Mouse (Mus musculus): ENCODE measurements around the gene Phactr1. TPM values are rescaled to one million over a fixed set of nuclear protein-coding genes. Genes with fewer than 3 reads are reported as not detected.

Gene Phactr1
- polyA plus RNA-seq, 1 experiment from 2014 or later = 32.4 TPM

- no peaks in the 10 kb centered on the region for H3K27me3 ChIP-seq (ENCODE audit: insufficient read depth, low read length)
- no peak overlapping the region for H3K9ac ChIP-seq (ENCODE audit: low read depth, low read length)
- TF ChIP-seq CTCF (IDR thresholded peaks at IDR 0.05; ENCODE audit: low read depth) = no peak
- DNase-seq (ENCODE audit: low spot score) (peak; percentile 35), ATAC-seq (replicated peaks; ENCODE audit: low FRiP score, low read depth) (0 out of 2 replicates have a peak, but pooled peaks have one; percentile 23)
- 35% methylated on average over 5 of the region's 5 CpGs for WGBS
- H3K4me1 ChIP-seq (replicated peaks; ENCODE audit: insufficient read depth, low read length) = peaks cover 16% of the 10 kb centered on the region
- H3K27ac ChIP-seq = peak overlapping the region; percentile 77
- H3K4me2 ChIP-seq (ENCODE audit: low read length) = no peak overlapping the region
- H3K36me3 ChIP-seq (ENCODE audit: insufficient read depth, low read length) = peaks cover 12% of the 10 kb centered on the region; the same call in 1 of the 2 replicates
- H3K9me3 ChIP-seq (replicated peaks; ENCODE audit: low read length) = no peaks in the 10 kb centered on the region
- H3K4me3 ChIP-seq (replicated peaks; ENCODE audit: low read depth, low read length) = no peak overlapping the region
Measured at GRCm38 (mm10) chr13:43158281-43158680, 477.9 kb downstream of the Phactr1 start.

DNA sequence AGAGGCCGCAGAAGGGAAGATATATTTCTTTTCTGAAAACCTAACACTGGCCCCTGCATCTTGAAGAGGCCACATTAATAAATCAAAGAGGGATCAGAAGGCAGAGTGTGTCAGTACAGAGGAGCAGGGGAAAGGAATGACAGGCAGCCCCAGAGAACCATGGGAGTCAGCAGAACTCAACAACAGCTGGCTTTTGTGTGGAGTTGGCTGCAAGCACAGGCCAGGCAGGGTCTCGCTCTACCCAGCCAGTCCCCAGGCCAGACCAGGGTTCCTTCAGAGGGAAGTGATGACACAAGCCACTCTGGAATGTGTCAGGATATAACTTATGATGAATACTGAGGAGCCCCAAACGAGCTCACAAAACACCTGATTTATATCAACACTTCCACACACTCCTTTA is 479.0 kb downstream of the Phactr1 start:
- ATAC-seq (replicated peaks; ENCODE audit: low FRiP score, low read depth) (peak; percentile 69; the same call in 1 of the 2 replicates), DNase-seq (ENCODE audit: low spot score) (peak; percentile 93)
- peaks cover 17% of the 10 kb centered on the region for H3K36me3 ChIP-seq (ENCODE audit: insufficient read depth, low read length)
- H3K4me2 ChIP-seq (ENCODE audit: low read length) = no peak overlapping the region
- H3K4me1 ChIP-seq (replicated peaks; ENCODE audit: insufficient read depth, low read length) = peaks cover 16% of the 10 kb centered on the region
- WGBS = 27% methylated on average over 3 of the region's 3 CpGs
- no peak overlapping the region for H3K4me3 ChIP-seq (replicated peaks; ENCODE audit: low read depth, low read length)
- no peaks in the 10 kb centered on the region for H3K27me3 ChIP-seq (ENCODE audit: insufficient read depth, low read length)
- H3K9ac ChIP-seq (ENCODE audit: low read depth, low read length) = no peak overlapping the region
- no peak for TF ChIP-seq CTCF (IDR thresholded peaks at IDR 0.05; ENCODE audit: low read depth)
- peak overlapping the region; percentile 77 for H3K27ac ChIP-seq
- no peaks in the 10 kb centered on the region for H3K9me3 ChIP-seq (replicated peaks; ENCODE audit: low read length)

GRCm38 (mm10) chr13:43167721-43168120 is 487.3 kb downstream of the Phactr1 start:
- DNase-seq (ENCODE audit: low spot score) (no peak), ATAC-seq (replicated peaks; ENCODE audit: low FRiP score, low read depth) (no peak)
- H3K27ac ChIP-seq = no peak overlapping the region
- WGBS = 74% methylated on average over 9 of the region's 9 CpGs
- no peak for TF ChIP-seq CTCF (IDR thresholded peaks at IDR 0.05; ENCODE audit: low read depth)
- H3K27me3 ChIP-seq (ENCODE audit: insufficient read depth, low read length) = no peaks in the 10 kb centered on the region
- no peaks in the 10 kb centered on the region for H3K9me3 ChIP-seq (replicated peaks; ENCODE audit: low read length)
- no peak overlapping the region for H3K4me3 ChIP-seq (replicated peaks; ENCODE audit: low read depth, low read length)
- H3K36me3 ChIP-seq (ENCODE audit: insufficient read depth, low read length) = peaks cover 13% of the 10 kb centered on the region; the same call in 1 of the 2 replicates
- no peaks in the 10 kb centered on the region for H3K4me1 ChIP-seq (replicated peaks; ENCODE audit: insufficient read depth, low read length)
- no peak overlapping the region for H3K9ac ChIP-seq (ENCODE audit: low read depth, low read length)
- H3K4me2 ChIP-seq (ENCODE audit: low read length) = no peak overlapping the region

GRCm38 (mm10) chr13:43171020-43171710 is 490.7 kb downstream of the Phactr1 start, which contains the start of gene Tbc1d7:
Gene Tbc1d7 (minus strand): TSS chr13:43171501.
- peak within 1 kb of the TSS; percentile 88 for H3K4me2 ChIP-seq (ENCODE audit: low read length)
- no peaks in the 10 kb centered on the region for H3K4me1 ChIP-seq (replicated peaks; ENCODE audit: insufficient read depth, low read length)
- peak within 1 kb of the TSS; percentile 62; the same call in 1 of the 2 replicates for H3K27ac ChIP-seq
- H3K9ac ChIP-seq (ENCODE audit: low read depth, low read length) = peak within 1 kb of the TSS; percentile 75
- peak; percentile 7; the same call in 1 of the 2 replicates for TF ChIP-seq CTCF (IDR thresholded peaks at IDR 0.05; ENCODE audit: low read depth)
- H3K9me3 ChIP-seq (replicated peaks; ENCODE audit: low read length) = no peaks in the 10 kb centered on the region
- peak within 1 kb of the TSS; percentile 60 for H3K4me3 ChIP-seq (replicated peaks; ENCODE audit: low read depth, low read length)
- DNase-seq (ENCODE audit: low spot score) (peak; percentile 97), ATAC-seq (replicated peaks; ENCODE audit: low FRiP score, low read depth) (peak; percentile 95)
- no peaks in the 10 kb centered on the region for H3K36me3 ChIP-seq (ENCODE audit: insufficient read depth, low read length)
- WGBS = under 1% methylated on average over 48 of the region's 48 CpGs
- H3K27me3 ChIP-seq (ENCODE audit: insufficient read depth, low read length) = no peaks in the 10 kb centered on the region

- ATAC-seq (replicated peaks; ENCODE audit: low FRiP score, low read depth) (no peak), DNase-seq (ENCODE audit: low spot score) (no peak)
- Histone ChIP-seq H3K4me2 (ENCODE audit: low read length) (peak overlapping the region; percentile 88), H3K9me3 (replicated peaks; ENCODE audit: low read length) (no peaks in the 10 kb centered on the region), H3K4me3 (replicated peaks; ENCODE audit: low read depth, low read length) (peak overlapping the region; percentile 60; the same call in 1 of the 2 replicates), H3K27ac (no peak overlapping the region), H3K4me1 (replicated peaks; ENCODE audit: insufficient read depth, low read length) (no peaks in the 10 kb centered on the region), H3K36me3 (ENCODE audit: insufficient read depth, low read length) (no peaks in the 10 kb centered on the region), H3K27me3 (ENCODE audit: insufficient read depth, low read length) (no peaks in the 10 kb centered on the region), H3K9ac (ENCODE audit: low read depth, low read length) (0 out of 2 replicates have a peak overlapping the region, but pooled peaks have one; percentile 75)
- peak; percentile 50 for TF ChIP-seq CTCF (IDR thresholded peaks at IDR 0.05; ENCODE audit: low read depth)
- 35% methylated on average over 14 of the region's 14 CpGs for WGBS
Measured at GRCm38 (mm10) chr13:43172036-43172713, 491.8 kb downstream of the Phactr1 start.

DNA sequence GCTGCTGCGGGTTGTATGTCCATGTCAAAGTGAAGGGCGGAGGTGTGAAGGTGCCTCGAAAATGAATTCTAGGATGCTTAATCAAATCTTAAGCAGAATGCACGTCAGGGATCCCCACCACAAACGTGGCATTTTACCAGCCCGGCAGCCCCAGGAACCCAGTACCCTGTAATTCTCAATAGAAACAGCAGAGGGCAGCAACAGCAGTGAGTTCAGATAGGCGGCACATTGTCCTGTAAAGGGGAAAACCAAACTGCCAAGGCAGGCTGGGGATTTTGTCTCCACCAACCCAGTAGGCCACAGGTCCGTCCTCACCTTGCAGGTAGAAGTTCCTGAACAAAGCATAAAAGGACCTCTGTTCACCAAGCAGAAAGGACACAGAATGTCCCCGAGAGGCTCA is 492.8 kb downstream of the Phactr1 start:
- no peak overlapping the region for H3K4me3 ChIP-seq (replicated peaks; ENCODE audit: low read depth, low read length)
- H3K9ac ChIP-seq (ENCODE audit: low read depth, low read length) = no peak overlapping the region
- H3K27me3 ChIP-seq (ENCODE audit: insufficient read depth, low read length) = no peaks in the 10 kb centered on the region
- DNase-seq (ENCODE audit: low spot score) = peak; percentile 85
- H3K4me2 ChIP-seq (ENCODE audit: low read length) = no peak overlapping the region
- no peaks in the 10 kb centered on the region for H3K4me1 ChIP-seq (replicated peaks; ENCODE audit: insufficient read depth, low read length)
- H3K36me3 ChIP-seq (ENCODE audit: insufficient read depth, low read length) = no peaks in the 10 kb centered on the region
- 15% methylated on average over 9 of the region's 9 CpGs for WGBS
- peak; percentile 85 for TF ChIP-seq CTCF (IDR thresholded peaks at IDR 0.05; ENCODE audit: low read depth)
- H3K27ac ChIP-seq = no peak overlapping the region
- no peak for ATAC-seq (replicated peaks; ENCODE audit: low FRiP score, low read depth)
- no peaks in the 10 kb centered on the region for H3K9me3 ChIP-seq (replicated peaks; ENCODE audit: low read length)

Data from kidney, postnatal 0 days (tissue).